Mouse (Mus musculus): Measurements from ENCODE around the gene Olfr792.

The Olfr792 gene

GRCm38 (mm10) chr10:129538862-129539261, at the start of gene Olfr792:
TSS of gene Olfr792 (plus strand) at chr10:129539162.
- DNase-seq (ENCODE audit: low spot score in 2 of 2), result no peak

DNA sequence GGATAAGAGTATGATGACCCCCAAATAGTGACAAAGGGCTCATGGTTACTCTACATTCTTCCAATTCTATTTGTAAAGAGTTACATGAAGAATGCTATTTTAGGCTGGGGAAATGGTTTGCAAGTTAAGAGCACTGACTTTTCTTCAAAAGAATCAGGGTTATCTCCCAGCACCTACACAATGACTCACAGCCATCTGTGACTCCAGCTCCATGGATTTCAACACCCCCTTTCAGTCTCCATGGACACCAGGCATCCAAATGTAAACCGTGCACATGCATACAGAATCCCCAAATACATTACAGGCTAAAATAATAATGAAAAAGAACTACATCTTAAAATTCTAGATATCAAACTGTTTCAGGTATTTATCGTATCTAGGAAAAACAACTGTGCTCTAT, 48.9 kb upstream of the Olfr792 start:
- no peak for DNase-seq (ENCODE audit: low spot score in 2 of 2)

GRCm38 (mm10) chr10:129498192-129498591, 40.8 kb upstream of the Olfr792 start, which contains the start of gene Olfr790:
TSS of gene Olfr790 (plus strand) at chr10:129498492.
- no peak for DNase-seq (ENCODE audit: low spot score in 2 of 2)

GRCm38 (mm10) chr10:129521492-129521891, 17.5 kb upstream of the Olfr792 start, which contains the start of gene Olfr791:
TSS of gene Olfr791 (plus strand) at chr10:129521792.
- DNase-seq (ENCODE audit: low spot score in 2 of 2), result no peak

- DNase-seq (ENCODE audit: low spot score in 2 of 2), result peak in 1 of 2 experiments; percentile 4
These were observed 10.4 kb downstream of the Olfr792 start for GRCm38 (mm10) chr10:129549354-129549753.

- no peak for DNase-seq (ENCODE audit: low spot score in 2 of 2)
These were observed 28.4 kb downstream of the Olfr792 start, which contains the start of gene Olfr794 for GRCm38 (mm10) chr10:129567355-129567754. TSS of gene Olfr794 (plus strand) at chr10:129567655.

GRCm38 (mm10) chr10:129577066-129577465, 38.1 kb downstream of the Olfr792 start:
- DNase-seq (ENCODE audit: low spot score in 2 of 2), result no peak

All from frontal cortex, postnatal 10 days (tissue).